Mouse (Mus musculus) brain, embryonic 14.5 days (tissue): ENCODE measurements around the gene Moap1. TPM values are rescaled to one million over a fixed set of nuclear protein-coding genes. Genes with fewer than 3 reads are reported as not detected.

Source experiments
- DNase-seq: peaks from one replicate; pipeline ENCODE4 v3.0.0-alpha.2; 2011; ENCODE audit warnings: low read depth
- CTCF ChIP-seq: fragments of 200-500 bp; IDR thresholded peaks from 2 replicates; pipeline ENCODE4 v1.5.1; 2012; ENCODE audit warnings: inconsistent platforms, mild to moderate bottlenecking, moderate library complexity, borderline replicate concordance; ENCODE audit not compliant: insufficient read depth, insufficient read length; ENCODE audit errors: extremely low read depth
- POLR2A ChIP-seq: fragments of 200-500 bp; IDR thresholded peaks from 2 replicates; pipeline ENCODE4 v1.6.1; 2012; ENCODE audit warnings: mild to moderate bottlenecking, inconsistent platforms, borderline replicate concordance; ENCODE audit not compliant: poor library complexity, insufficient read depth, insufficient read length, severe bottlenecking; ENCODE audit errors: extremely low read depth
- polyA plus RNA-seq: library from polyadenylated mRNA; depleted of rRNA; stranded (reverse); fragments of >200 nt; gene quantifications from 2 replicates; pipeline ENCODE4 v1.2.3, GENCODE M21; 2012

The Moap1 gene
- polyA plus RNA-seq, 1 experiment = 11.6 TPM

GRCm38 (mm10) chr12:102763696-102764095 is 20.2 kb upstream of the Moap1 start:
- DNase-seq = no peak
- TF ChIP-seq CTCF (no peak), POLR2A (no peak)

GRCm38 (mm10) chr12:102761668-102762067 is 18.2 kb upstream of the Moap1 start:
- no peak for DNase-seq

GRCm38 (mm10) chr12:102758936-102759335 is 15.5 kb upstream of the Moap1 start:
- peak; percentile 18 for DNase-seq
- TF ChIP-seq POLR2A = no peak

More at GRCm38 (mm10) chr12:102761668-102762067, 18.2 kb upstream of the Moap1 start:
- TF ChIP-seq POLR2A = no peak
- no peak for TF ChIP-seq CTCF

GRCm38 (mm10) chr12:102758403-102758756 is 14.9 kb upstream of the Moap1 start, which contains the start of gene Gm20604:
Gene Gm20604 (minus strand): TSS chr12:102758672.
- TF ChIP-seq CTCF (no peak), POLR2A (no peak)
- no peak for DNase-seq

- TF ChIP-seq POLR2A = peak; percentile 26; the same call in 1 of the 2 replicates
- TF ChIP-seq CTCF = peak; percentile 45; the same call in 1 of the 2 replicates
- peak; percentile 99 for DNase-seq
Observed at GRCm38 (mm10) chr12:102757689-102758402, 14.4 kb upstream of the Moap1 start, which contains the start of the genes Gm28051, Gon7 and Ubr7. Gene Gm28051 (minus strand): TSS chr12:102757765. Gene Gon7 (minus strand): TSS chr12:102757803. Gene Ubr7 (plus strand): TSS chr12:102757967.

GRCm38 (mm10) chr12:102757055-102757688 is 13.7 kb upstream of the Moap1 start:
- no peak for TF ChIP-seq CTCF
- TF ChIP-seq POLR2A = no peak
- DNase-seq = no peak

GRCm38 (mm10) chr12:102756304-102756703 is 12.8 kb upstream of the Moap1 start:
- peak; percentile 17 for DNase-seq
- TF ChIP-seq CTCF (peak; percentile 31; the same call in 1 of the 2 replicates), POLR2A (no peak)

- DNase-seq = no peak
- TF ChIP-seq POLR2A = no peak
- no peak for TF ChIP-seq CTCF
Observed at GRCm38 (mm10) chr12:102748256-102748655, 4.8 kb upstream of the Moap1 start.

GRCm38 (mm10) chr12:102744839-102745238 is 1.4 kb upstream of the Moap1 start:
- no peak for DNase-seq
- TF ChIP-seq POLR2A = no peak

GRCm38 (mm10) chr12:102743036-102743588 is 349 bp downstream of the Moap1 start:
- TF ChIP-seq POLR2A (no peak), CTCF (no peak)

GRCm38 (mm10) chr12:102742056-102742455 is 1.4 kb downstream of the Moap1 start:
- no peak for DNase-seq
- TF ChIP-seq POLR2A = no peak
- no peak for TF ChIP-seq CTCF

More at GRCm38 (mm10) chr12:102743036-102743588, 349 bp downstream of the Moap1 start:
- DNase-seq = no peak

- DNase-seq = peak; percentile 33
- TF ChIP-seq CTCF (peak; percentile 51; the same call in 1 of the 2 replicates), POLR2A (no peak)
Observed at GRCm38 (mm10) chr12:102740285-102740684, 3.2 kb downstream of the Moap1 start.
